Mouse (Mus musculus) midbrain, postnatal 0 days (tissue): Measurements from ENCODE around the gene Fcer1g. TPM values are rescaled to one million over a fixed set of nuclear protein-coding genes. Genes with fewer than 3 reads are reported as not detected.
A peak's percentile ranks its signal among the peaks of the same experiment; 100 is the strongest.

Experiments used
- ATAC-seq: fragments of 200-750 bp; cut with Nextera tagmentation; 2 replicates; pipeline ENCODE4 v1.8.0; 2017; ENCODE audit warnings: moderate number of reproducible peaks, mild to moderate bottlenecking, moderate TSS enrichment, moderate library complexity; ENCODE audit not compliant: low FRiP score
- DNase-seq: peaks from one replicate; pipeline ENCODE4 v3.0.0-alpha.2; 2015; ENCODE audit warnings: low spot score
- H3K27ac ChIP-seq: fragments of 300-500 bp; sonication (generic); 2 replicates; pipeline ENCODE4 v1.5.1; 2014; ENCODE audit warnings: low read depth, mild to moderate bottlenecking, low read length, mixed read lengths
- H3K27me3 ChIP-seq: fragments of 300-500 bp; sonication (generic); 2 replicates; pipeline ENCODE4 v1.6.1; 2014; ENCODE audit warnings: low read length, control low read depth, mixed read lengths; ENCODE audit not compliant: insufficient read depth
- H3K36me3 ChIP-seq: fragments of 300-500 bp; sonication (generic); 2 replicates; pipeline ENCODE4 v1.6.1; 2014; ENCODE audit warnings: low read length, control low read depth, mixed read lengths; ENCODE audit not compliant: insufficient read depth
- H3K4me1 ChIP-seq: fragments of 300-500 bp; sonication (generic); 2 replicates; pipeline ENCODE4 v1.6.1; 2014; ENCODE audit warnings: mild to moderate bottlenecking, control low read depth, antibody characterized with exemption, low read length, mixed read lengths; ENCODE audit not compliant: insufficient read depth
- H3K4me2 ChIP-seq: fragments of 300-500 bp; sonication (generic); 2 replicates; pipeline ENCODE4 v1.6.1; 2014; ENCODE audit warnings: low read depth, mild to moderate bottlenecking, low read length, mixed read lengths; ENCODE audit not compliant: poor library complexity, severe bottlenecking
- H3K4me3 ChIP-seq: fragments of 300-500 bp; sonication (generic); 2 replicates; pipeline ENCODE4 v1.5.1; 2014; ENCODE audit warnings: low read depth, mild to moderate bottlenecking, low read length, moderate library complexity
- H3K9ac ChIP-seq: fragments of 300-500 bp; sonication (generic); replicated peaks from 2 replicates; pipeline ENCODE4 v1.6.1; 2014; ENCODE audit warnings: mild to moderate bottlenecking, low read length, moderate library complexity, mixed read lengths; ENCODE audit not compliant: poor library complexity, severe bottlenecking
- H3K9me3 ChIP-seq: fragments of 300-500 bp; sonication (generic); 2 replicates; pipeline ENCODE4 v1.6.1; 2016; ENCODE audit warnings: low read length, control low read depth
- CTCF ChIP-seq: IDR thresholded peaks from 2 replicates; pipeline ENCODE4 v1.5.1; 2016; ENCODE audit warnings: antibody characterized with exemption, mild to moderate bottlenecking
- WGBS: fragments of 180-500 bp; shearing (Covaris S2); extraction: QIAGEN DNeasy Blood & Tissue Kit; methylation state at CpG from one replicate; pipeline ENCODE4 v1.1.7; 2014; 5-methylcytosine and 5-hydroxymethylcytosine counted together
- polyA plus RNA-seq: library from polyadenylated mRNA; unstranded; fragments of >200 nt; fragmentation: Nextera tagmentation; extraction: Ambion mirVana; gene quantifications from 2 replicates; pipeline ENCODE4 v1.2.1, GENCODE M21; 2015
- total RNA-seq: library from RNA; depleted of rRNA; stranded (reverse); fragments of >200 nt; gene quantifications from 2 replicates; pipeline ENCODE4 v1.2.3, GENCODE M21; 2014

The Fcer1g gene
- total and polyA plus RNA-seq, 2 experiments from 2014 or later: 21.3 to 31.1 TPM

DNA sequence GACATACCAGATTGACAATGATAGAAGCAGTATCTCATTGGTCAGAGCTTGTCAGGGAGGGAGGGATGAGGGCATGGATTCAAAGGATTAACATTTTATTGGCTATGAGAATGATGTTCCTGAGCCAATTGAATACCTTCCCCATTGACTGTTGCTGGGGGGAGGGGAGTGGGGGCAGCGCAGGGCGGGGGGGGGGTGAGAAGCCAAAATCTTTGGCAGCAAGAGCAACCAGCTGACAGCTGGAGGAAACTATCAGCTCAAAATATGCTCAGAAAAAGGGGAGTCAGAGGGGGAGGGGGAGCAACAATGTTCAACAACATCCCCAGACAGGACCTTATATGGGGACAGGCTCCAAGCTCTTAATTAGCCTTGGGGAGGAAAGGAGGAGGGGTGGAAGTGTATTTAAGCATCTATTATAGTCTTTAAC, 29.0 kb upstream of the Fcer1g start:
- no peak overlapping the region for H3K4me3 ChIP-seq
- H3K27me3 ChIP-seq: no peaks in the 10 kb centered on the region
- no peak overlapping the region for H3K9ac ChIP-seq
- peak overlapping the region; percentile 32 for H3K4me2 ChIP-seq
- WGBS: 0% methylated on average over 2 of the region's 2 CpGs
- no peak for TF ChIP-seq CTCF
- H3K9me3 ChIP-seq: no peaks in the 10 kb centered on the region
- no peaks in the 10 kb centered on the region for H3K36me3 ChIP-seq
- H3K27ac ChIP-seq: peak overlapping the region; percentile 59
- peaks cover 5% of the 10 kb centered on the region; the same call in 1 of the 2 replicates for H3K4me1 ChIP-seq
- peak; percentile 95 for ATAC-seq
- DNase-seq: peak; percentile 93

DNA sequence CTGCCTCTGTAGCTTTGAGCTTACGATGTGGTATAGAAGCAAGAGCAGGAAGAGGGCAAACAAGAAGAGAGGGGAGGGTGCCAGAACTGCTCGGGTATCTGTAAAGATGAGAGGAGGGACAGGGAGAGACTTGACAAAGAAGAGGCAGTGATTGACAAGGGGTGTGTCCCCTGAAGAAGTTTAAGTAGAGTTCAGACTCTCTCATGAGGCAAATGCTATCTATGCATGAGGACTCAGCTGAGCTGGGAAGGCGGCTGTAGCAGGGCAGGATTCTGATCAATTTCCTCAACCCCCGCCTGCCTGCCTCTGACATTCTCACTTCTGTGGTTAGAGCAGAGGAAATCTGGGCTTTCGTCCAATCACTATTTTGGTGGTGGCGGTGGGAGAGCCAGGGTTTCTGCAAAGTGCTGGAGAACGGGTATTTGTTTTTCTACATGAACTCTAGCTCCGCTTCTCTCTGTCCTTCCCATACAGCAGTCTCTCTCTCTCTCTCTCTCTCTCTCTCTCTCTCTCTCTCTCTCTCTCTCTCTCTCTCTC, 28.5 kb upstream of the Fcer1g start:
- H3K4me1 ChIP-seq: peaks cover 5% of the 10 kb centered on the region; the same call in 1 of the 2 replicates
- 1% methylated on average over 8 of the region's 8 CpGs for WGBS
- H3K27ac ChIP-seq: peak overlapping the region; percentile 73
- no peaks in the 10 kb centered on the region for H3K9me3 ChIP-seq
- ATAC-seq (peak; percentile 79), DNase-seq (peak; percentile 85)
- peak overlapping the region; percentile 28 for H3K4me3 ChIP-seq
- TF ChIP-seq CTCF: no peak
- H3K9ac ChIP-seq: peak overlapping the region; percentile 30
- no peaks in the 10 kb centered on the region for H3K27me3 ChIP-seq
- H3K36me3 ChIP-seq: no peaks in the 10 kb centered on the region
- peak overlapping the region; percentile 51 for H3K4me2 ChIP-seq

DNA sequence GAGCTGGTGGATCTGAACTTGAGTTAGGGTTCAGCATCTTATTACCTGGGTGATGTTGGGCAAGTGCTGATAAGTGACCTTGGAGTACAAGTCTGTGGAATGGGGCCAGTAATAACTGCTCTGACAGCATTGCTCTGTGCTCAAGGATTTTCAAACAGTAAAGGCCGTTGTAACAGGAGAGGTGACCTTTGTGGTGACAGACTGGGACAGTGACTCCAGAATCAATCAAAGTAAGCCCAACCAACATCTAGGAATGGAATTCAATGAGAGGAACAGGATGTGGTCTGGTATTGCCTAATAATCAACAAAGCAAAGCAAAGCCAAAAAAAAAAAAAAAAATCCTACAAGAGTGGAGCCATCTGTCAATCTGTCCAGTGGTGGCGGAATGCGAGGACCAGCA, 26.2 kb upstream of the Fcer1g start:
- no peak overlapping the region for H3K9ac ChIP-seq
- H3K4me1 ChIP-seq: peaks cover 5% of the 10 kb centered on the region; the same call in 1 of the 2 replicates
- TF ChIP-seq CTCF: no peak
- no peak overlapping the region for H3K4me2 ChIP-seq
- H3K4me3 ChIP-seq: no peak overlapping the region
- ATAC-seq: no peak
- no peaks in the 10 kb centered on the region for H3K36me3 ChIP-seq
- DNase-seq: no peak
- H3K27me3 ChIP-seq: no peaks in the 10 kb centered on the region
- H3K27ac ChIP-seq: no peak overlapping the region
- no peaks in the 10 kb centered on the region for H3K9me3 ChIP-seq
- WGBS: 91% methylated on average over 3 of the region's 3 CpGs

- H3K9me3 ChIP-seq: no peaks in the 10 kb centered on the region
- H3K27me3 ChIP-seq: no peaks in the 10 kb centered on the region
- ATAC-seq (no peak), DNase-seq (no peak)
- WGBS: 87% methylated on average over 17 of the region's 17 CpGs
- TF ChIP-seq CTCF: no peak
- no peak overlapping the region for H3K9ac ChIP-seq
- no peak overlapping the region for H3K4me3 ChIP-seq
- no peak overlapping the region for H3K27ac ChIP-seq
- H3K4me1 ChIP-seq: peaks cover 5% of the 10 kb centered on the region; the same call in 1 of the 2 replicates
- H3K4me2 ChIP-seq: no peak overlapping the region
- no peaks in the 10 kb centered on the region for H3K36me3 ChIP-seq
Measured at GRCm38 (mm10) chr1:171258921-171259320, 24.8 kb upstream of the Fcer1g start.

GRCm38 (mm10) chr1:171257781-171258180, 23.6 kb upstream of the Fcer1g start:
- H3K27ac ChIP-seq: no peak overlapping the region

GRCm38 (mm10) chr1:171256937-171257548, 22.9 kb upstream of the Fcer1g start:
- no peaks in the 10 kb centered on the region for H3K27me3 ChIP-seq
- no peak overlapping the region for H3K4me2 ChIP-seq
- H3K27ac ChIP-seq: no peak overlapping the region
- no peak overlapping the region for H3K4me3 ChIP-seq
- no peak overlapping the region for H3K9ac ChIP-seq
- H3K36me3 ChIP-seq: no peaks in the 10 kb centered on the region
- TF ChIP-seq CTCF: peak; percentile 87
- 71% methylated on average over 15 of the region's 15 CpGs for WGBS
- 0 out of 2 replicates have a peak, but pooled peaks cover 2% of the 10 kb centered on the region for H3K4me1 ChIP-seq
- H3K9me3 ChIP-seq: no peaks in the 10 kb centered on the region
- ATAC-seq (0 out of 2 replicates have a peak, but pooled peaks have one; percentile 9), DNase-seq (peak; percentile 81)

More at GRCm38 (mm10) chr1:171257781-171258180, 23.6 kb upstream of the Fcer1g start:
- Histone ChIP-seq H3K4me3 (no peak overlapping the region), H3K36me3 (no peaks in the 10 kb centered on the region), H3K9ac (no peak overlapping the region), H3K4me2 (no peak overlapping the region), H3K27me3 (no peaks in the 10 kb centered on the region), H3K4me1 (no peaks in the 10 kb centered on the region), H3K9me3 (no peaks in the 10 kb centered on the region)
- no peak for ATAC-seq
- no peak for DNase-seq
- no peak for TF ChIP-seq CTCF
- WGBS: 86% methylated on average over 9 of the region's 9 CpGs
